Mouse (Mus musculus) limb, embryonic 11.5 days (tissue): ENCODE results near the gene Nsun3. TPM values are rescaled to one million over a fixed set of nuclear protein-coding genes. Genes with fewer than 3 reads are reported as not detected.
A peak's percentile ranks its signal among the peaks of the same experiment; 100 is the strongest.

Source experiments
- ATAC-seq: fragments of 200-750 bp; cut with Nextera tagmentation; 2 replicates; pipeline ENCODE4 v1.8.0; 2017; ENCODE audit warnings: low read depth; ENCODE audit not compliant: insufficient number of reproducible peaks, low FRiP score, low TSS enrichment
- DNase-seq: peaks from one replicate; pipeline ENCODE4 v3.0.0-alpha.2; 2015; ENCODE audit warnings: low spot score
- H3K27ac ChIP-seq: fragments of 300-500 bp; sonication (generic); replicated peaks from 2 replicates; pipeline ENCODE4 v1.5.1; 2014; ENCODE audit warnings: low read depth, mild to moderate bottlenecking, low read length
- H3K27me3 ChIP-seq: fragments of 300-500 bp; sonication (generic); 2 replicates; pipeline ENCODE4 v1.6.1; 2014; ENCODE audit warnings: mild to moderate bottlenecking, low read length, mixed read lengths; ENCODE audit not compliant: control insufficient read depth, insufficient read depth
- H3K36me3 ChIP-seq: fragments of 300-500 bp; sonication (generic); 2 replicates; pipeline ENCODE4 v1.6.1; 2014; ENCODE audit warnings: mild to moderate bottlenecking, low read length, moderate library complexity, mixed read lengths; ENCODE audit not compliant: control insufficient read depth, insufficient read depth
- H3K4me1 ChIP-seq: fragments of 300-500 bp; sonication (generic); 2 replicates; pipeline ENCODE4 v1.6.1; 2014; ENCODE audit warnings: low read length, mixed read lengths; ENCODE audit not compliant: control insufficient read depth, insufficient read depth
- H3K4me2 ChIP-seq: fragments of 300-500 bp; sonication (generic); 2 replicates; pipeline ENCODE4 v1.6.1; 2014; ENCODE audit warnings: low read depth, mild to moderate bottlenecking, moderate library complexity; ENCODE audit not compliant: severe bottlenecking
- H3K4me3 ChIP-seq: fragments of 300-500 bp; sonication (generic); 2 replicates; pipeline ENCODE4 v1.5.1; 2014; ENCODE audit warnings: low read depth, low read length
- H3K9ac ChIP-seq: fragments of 300-500 bp; sonication (generic); 2 replicates; pipeline ENCODE4 v1.6.1; 2014; ENCODE audit warnings: mild to moderate bottlenecking, low read length
- H3K9me3 ChIP-seq: fragments of 300-500 bp; sonication (generic); 2 replicates; pipeline ENCODE4 v1.6.1; 2016; ENCODE audit warnings: low read length; ENCODE audit not compliant: control insufficient read depth
- WGBS: fragments of 180-500 bp; shearing (Covaris S2); extraction: QIAGEN DNeasy Blood & Tissue Kit; methylation state at CpG from one replicate; pipeline ENCODE4 v1.1.7; 2014; 5-methylcytosine and 5-hydroxymethylcytosine counted together
- polyA plus RNA-seq: library from polyadenylated mRNA; unstranded; fragments of >200 nt; fragmentation: Nextera tagmentation; extraction: Ambion mirVana; gene quantifications from 2 replicates; pipeline ENCODE4 v1.2.1, GENCODE M21; 2014

Nsun3 gene
- 8.3 and 10.1 TPM in 2 replicates for polyA plus RNA-seq

- peak within 1 kb of the TSS; percentile 51 for H3K4me2 ChIP-seq
- H3K4me3 ChIP-seq: peak within 1 kb of the TSS; percentile 77
- H3K4me1 ChIP-seq: no peaks in the 10 kb centered on the region
- 1% methylated on average over 41 of the region's 41 CpGs for WGBS
- ATAC-seq (peak; percentile 98), DNase-seq (peak; percentile 95)
- no peaks in the 10 kb centered on the region for H3K27me3 ChIP-seq
- peak within 1 kb of the TSS; percentile 68; the same call in 1 of the 2 replicates for H3K27ac ChIP-seq
- H3K9ac ChIP-seq: peak within 1 kb of the TSS; percentile 91
- H3K36me3 ChIP-seq: no peaks in the 10 kb centered on the region
- H3K9me3 ChIP-seq: no peaks in the 10 kb centered on the region
Measured at GRCm38 (mm10) chr16:62786621-62787331, at the start of gene Nsun3. TSS of gene Nsun3 (minus strand) at chr16:62786818.

DNA sequence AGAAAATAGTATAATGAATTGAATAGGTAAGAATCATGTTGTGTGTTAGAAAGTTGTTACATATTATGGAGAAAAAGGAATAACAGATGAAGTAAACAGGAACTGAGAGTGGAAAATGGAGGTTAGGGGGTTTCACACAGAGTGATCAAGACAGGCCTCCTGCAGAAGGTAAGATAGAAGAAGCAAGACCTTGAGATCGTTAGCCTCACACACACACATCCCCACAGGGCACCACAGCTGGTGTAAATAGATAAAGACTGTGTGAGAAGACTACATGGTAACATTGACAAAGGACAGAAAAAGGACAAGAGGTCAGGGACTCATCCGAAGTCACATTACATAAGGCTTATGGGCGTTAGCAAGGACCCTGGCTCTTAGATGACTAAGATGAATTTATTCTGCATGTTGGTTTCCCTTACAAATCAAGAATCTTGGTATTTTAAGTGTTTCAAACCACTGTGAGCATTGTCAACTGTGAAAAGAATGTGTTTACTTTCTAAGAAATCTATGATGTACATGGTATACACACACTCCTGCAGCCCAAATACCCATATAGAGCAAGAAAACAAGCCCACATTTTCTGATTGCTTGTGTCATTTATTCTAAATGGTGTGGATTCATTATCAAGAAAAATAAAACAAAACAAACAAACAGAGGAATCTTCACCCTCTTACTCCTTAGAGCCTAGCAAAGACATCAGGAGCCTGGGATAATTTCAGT is 47.6 kb upstream of the Nsun3 start:
- WGBS: 68% methylated on average over 3 of the region's 3 CpGs
- no peak for DNase-seq
- H3K27ac ChIP-seq: no peak overlapping the region
- no peaks in the 10 kb centered on the region for H3K4me1 ChIP-seq
- no peak overlapping the region for H3K4me2 ChIP-seq
- H3K9ac ChIP-seq: no peak overlapping the region
- no peaks in the 10 kb centered on the region for H3K27me3 ChIP-seq
- H3K36me3 ChIP-seq: no peaks in the 10 kb centered on the region
- no peaks in the 10 kb centered on the region for H3K9me3 ChIP-seq
- H3K4me3 ChIP-seq: no peak overlapping the region
- no peak for ATAC-seq

DNA sequence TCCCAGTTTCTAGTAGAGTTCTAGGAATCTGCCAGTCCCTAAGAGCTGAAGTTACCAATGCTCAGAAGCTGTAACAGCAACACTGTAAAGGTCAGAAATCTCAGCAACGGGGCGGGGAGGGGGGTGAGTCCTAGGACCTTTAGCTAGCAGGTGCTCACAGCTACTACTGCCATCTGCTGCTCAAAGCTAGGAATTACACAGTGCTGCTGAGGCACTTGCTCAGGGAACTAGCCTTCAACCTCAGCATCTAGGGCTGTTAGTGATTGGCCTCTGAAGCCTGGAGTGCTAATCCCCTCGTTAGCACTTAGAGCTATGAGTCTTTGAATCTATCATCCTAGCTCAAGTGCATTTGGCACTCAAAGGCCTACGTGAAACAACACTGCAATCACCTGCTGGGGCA is 45.9 kb upstream of the Nsun3 start:
- Histone ChIP-seq H3K27me3 (no peaks in the 10 kb centered on the region), H3K9ac (no peak overlapping the region), H3K4me3 (no peak overlapping the region), H3K4me2 (no peak overlapping the region), H3K27ac (no peak overlapping the region), H3K36me3 (no peaks in the 10 kb centered on the region), H3K4me1 (no peaks in the 10 kb centered on the region), H3K9me3 (no peaks in the 10 kb centered on the region)
- peak; percentile 71 for DNase-seq
- WGBS: 12% methylated on average over 4 of the region's 4 CpGs
- no peak for ATAC-seq

GRCm38 (mm10) chr16:62832027-62832426 is 45.4 kb upstream of the Nsun3 start:
- ATAC-seq (no peak), DNase-seq (no peak)
- Histone ChIP-seq H3K4me3 (no peak overlapping the region), H3K9ac (no peak overlapping the region), H3K4me2 (no peak overlapping the region), H3K27me3 (no peaks in the 10 kb centered on the region), H3K9me3 (no peaks in the 10 kb centered on the region), H3K27ac (no peak overlapping the region), H3K4me1 (no peaks in the 10 kb centered on the region), H3K36me3 (no peaks in the 10 kb centered on the region)
- WGBS: 90% methylated on average over 2 of the region's 2 CpGs

DNA sequence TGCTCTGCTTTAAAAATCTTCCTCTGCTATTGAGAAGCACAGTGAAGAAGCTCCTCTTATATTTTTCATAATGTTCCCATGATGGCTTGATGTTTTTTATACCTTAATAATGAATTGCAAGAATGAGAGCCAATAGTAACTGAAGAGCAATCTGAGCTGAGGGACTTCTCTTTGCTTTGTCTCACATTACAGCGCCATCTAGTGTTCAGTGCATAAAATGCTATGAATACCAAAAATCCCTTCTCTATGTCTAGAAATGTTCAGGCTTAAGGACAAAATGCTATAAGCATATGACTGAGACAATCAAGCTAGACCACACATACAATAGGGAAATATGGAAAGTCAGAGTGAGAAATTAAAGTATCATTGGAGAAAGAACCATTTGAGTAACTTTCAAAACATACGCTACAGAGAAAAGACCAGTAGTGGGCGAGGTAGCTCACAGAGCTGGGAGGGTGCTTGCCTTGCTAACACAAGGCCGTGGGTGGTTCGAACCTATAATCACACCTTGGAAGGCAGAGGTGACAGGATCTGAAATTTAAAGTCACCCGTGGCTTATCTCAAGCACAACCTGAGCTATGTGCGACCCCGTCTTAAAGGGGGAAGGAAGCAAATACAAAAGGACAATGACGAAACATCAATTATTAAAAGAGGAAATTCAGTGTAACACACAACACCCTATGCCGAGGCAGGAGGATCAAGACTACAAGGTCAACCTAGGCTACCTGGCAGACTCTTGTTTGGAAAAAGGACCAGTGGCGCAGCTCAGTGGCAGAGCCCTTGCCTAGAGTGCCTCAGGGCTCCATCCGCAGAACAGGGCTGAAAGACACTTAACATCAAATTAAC is 39.8 kb upstream of the Nsun3 start:
- H3K27ac ChIP-seq: no peak overlapping the region
- no peak for ATAC-seq
- no peaks in the 10 kb centered on the region for H3K4me1 ChIP-seq
- H3K9me3 ChIP-seq: no peaks in the 10 kb centered on the region
- no peak overlapping the region for H3K9ac ChIP-seq
- H3K27me3 ChIP-seq: no peaks in the 10 kb centered on the region
- H3K36me3 ChIP-seq: no peaks in the 10 kb centered on the region
- H3K4me2 ChIP-seq: no peak overlapping the region
- no peak overlapping the region for H3K4me3 ChIP-seq
- 74% methylated on average over 12 of the region's 12 CpGs for WGBS
- no peak for DNase-seq

- no peak overlapping the region for H3K4me2 ChIP-seq
- WGBS: 93% methylated on average over 6 of the region's 6 CpGs
- no peak for ATAC-seq
- no peaks in the 10 kb centered on the region for H3K27me3 ChIP-seq
- no peak overlapping the region for H3K27ac ChIP-seq
- no peaks in the 10 kb centered on the region for H3K4me1 ChIP-seq
- no peaks in the 10 kb centered on the region for H3K9me3 ChIP-seq
- DNase-seq: no peak
- no peak overlapping the region for H3K4me3 ChIP-seq
- H3K9ac ChIP-seq: no peak overlapping the region
- no peaks in the 10 kb centered on the region for H3K36me3 ChIP-seq
Measured at GRCm38 (mm10) chr16:62822472-62822871, 35.9 kb upstream of the Nsun3 start.

DNA sequence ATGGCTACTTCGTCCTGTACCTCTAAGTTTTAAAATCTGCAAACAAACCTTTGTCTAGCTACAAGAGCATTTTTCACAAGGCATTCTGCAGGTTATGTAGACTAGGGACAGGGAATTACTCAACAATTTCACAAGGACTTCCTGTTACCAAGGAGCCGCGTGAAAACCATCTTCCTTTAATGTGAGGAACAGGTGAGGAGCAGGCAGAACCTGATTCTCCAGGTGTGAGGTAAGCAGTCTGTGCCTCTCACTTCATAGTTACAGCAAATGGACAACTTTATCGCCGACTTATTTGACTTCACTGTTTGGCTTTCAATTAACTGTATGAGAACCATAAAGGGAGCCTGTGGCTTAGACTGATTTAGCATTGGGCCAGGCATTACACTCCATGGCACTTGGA is 27.9 kb upstream of the Nsun3 start, which contains the start of gene Stx19:
Stx19 (plus strand) TSS at position 186 of the 400 bp plus-strand sequence.
- 81% methylated on average over 5 of the region's 5 CpGs for WGBS
- no peak within 1 kb of the TSS for H3K9ac ChIP-seq
- no peak within 1 kb of the TSS for H3K4me3 ChIP-seq
- no peaks in the 10 kb centered on the region for H3K9me3 ChIP-seq
- H3K27ac ChIP-seq: no peak within 1 kb of the TSS
- no peak within 1 kb of the TSS for H3K4me2 ChIP-seq
- DNase-seq (no peak), ATAC-seq (no peak)
- no peaks in the 10 kb centered on the region for H3K36me3 ChIP-seq
- no peaks in the 10 kb centered on the region for H3K27me3 ChIP-seq
- no peaks in the 10 kb centered on the region for H3K4me1 ChIP-seq

DNA sequence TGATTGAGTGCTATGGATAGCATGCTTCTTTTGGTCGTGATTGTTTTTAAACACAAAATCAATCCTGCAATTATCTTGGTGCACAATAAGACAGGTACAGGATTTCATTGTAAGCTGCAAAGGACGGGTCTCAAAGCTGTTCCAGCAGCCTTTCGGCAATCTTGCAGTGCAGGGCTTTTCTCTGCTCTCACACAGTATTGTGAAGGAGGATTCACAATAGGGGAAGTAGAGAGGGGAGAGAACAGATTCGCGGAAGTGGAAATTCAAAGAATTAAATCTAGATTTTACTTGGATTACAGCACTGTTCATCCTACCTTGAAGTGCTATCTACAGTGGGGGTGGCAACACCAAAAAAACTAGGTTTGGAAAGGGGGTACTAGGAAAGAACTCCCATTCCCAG is 27.2 kb upstream of the Nsun3 start:
- Histone ChIP-seq H3K27me3 (no peaks in the 10 kb centered on the region), H3K4me2 (no peak overlapping the region), H3K27ac (no peak overlapping the region), H3K4me3 (no peak overlapping the region), H3K9ac (no peak overlapping the region), H3K36me3 (no peaks in the 10 kb centered on the region), H3K9me3 (no peaks in the 10 kb centered on the region), H3K4me1 (no peaks in the 10 kb centered on the region)
- 85% methylated on average over 5 of the region's 5 CpGs for WGBS
- ATAC-seq: no peak
- DNase-seq: no peak
